Mouse (Mus musculus): Measurements from ENCODE around the gene Gpx1. TPM values are rescaled to one million over a fixed set of nuclear protein-coding genes. Genes with fewer than 3 reads are reported as not detected.

Gene Gpx1
- total and polyA plus RNA-seq, 2 experiments from 2014 or later: 184 to 446 TPM

GRCm38 (mm10) chr9:108379294-108379693 lies 40.6 kb downstream of the Gpx1 start:
- Histone ChIP-seq H3K4me3 (ENCODE audit: low read depth, low read length) (no peak overlapping the region), H3K4me2 (ENCODE audit: low read depth) (no peak overlapping the region), H3K27ac (ENCODE audit: low read depth, low read length) (no peak overlapping the region), H3K9me3 (ENCODE audit: low read length) (no peaks in the 10 kb centered on the region), H3K27me3 (ENCODE audit: insufficient read depth, low read length) (no peaks in the 10 kb centered on the region), H3K9ac (no peak overlapping the region), H3K36me3 (ENCODE audit: insufficient read depth) (peaks cover 78% of the 10 kb centered on the region), H3K4me1 (ENCODE audit: insufficient read depth) (no peaks in the 10 kb centered on the region)
- 78% methylated on average over 4 of the region's 4 CpGs for WGBS
- no peak for TF ChIP-seq CTCF (IDR thresholded peaks at IDR 0.05; ENCODE audit: low read depth)
- ATAC-seq: no peak
- no peak for DNase-seq

GRCm38 (mm10) chr9:108381382-108381781 lies 42.7 kb downstream of the Gpx1 start:
- Histone ChIP-seq H3K4me2 (ENCODE audit: low read depth) (no peak overlapping the region), H3K27me3 (ENCODE audit: insufficient read depth, low read length) (no peaks in the 10 kb centered on the region), H3K4me1 (ENCODE audit: insufficient read depth) (no peaks in the 10 kb centered on the region), H3K36me3 (ENCODE audit: insufficient read depth) (peaks cover 73% of the 10 kb centered on the region), H3K9ac (no peak overlapping the region), H3K27ac (ENCODE audit: low read depth, low read length) (no peak overlapping the region), H3K4me3 (ENCODE audit: low read depth, low read length) (no peak overlapping the region), H3K9me3 (ENCODE audit: low read length) (no peaks in the 10 kb centered on the region)
- WGBS: 97% methylated on average over 9 of the region's 9 CpGs
- no peak for DNase-seq
- ATAC-seq: no peak
- TF ChIP-seq CTCF (IDR thresholded peaks at IDR 0.05; ENCODE audit: low read depth): no peak

- Histone ChIP-seq H3K36me3 (ENCODE audit: insufficient read depth) (peaks cover 84% of the 10 kb centered on the region), H3K4me2 (ENCODE audit: low read depth) (no peak overlapping the region), H3K27me3 (ENCODE audit: insufficient read depth, low read length) (no peaks in the 10 kb centered on the region), H3K9me3 (ENCODE audit: low read length) (no peaks in the 10 kb centered on the region), H3K9ac (no peak overlapping the region), H3K27ac (ENCODE audit: low read depth, low read length) (no peak overlapping the region), H3K4me3 (ENCODE audit: low read depth, low read length) (no peak overlapping the region), H3K4me1 (ENCODE audit: insufficient read depth) (no peaks in the 10 kb centered on the region)
- WGBS: 87% methylated on average over 7 of the region's 7 CpGs
- no peak for DNase-seq
- TF ChIP-seq CTCF (IDR thresholded peaks at IDR 0.05; ENCODE audit: low read depth): no peak
- ATAC-seq: no peak
Observed at GRCm38 (mm10) chr9:108385006-108385405, 46.3 kb downstream of the Gpx1 start.

- peaks cover 82% of the 10 kb centered on the region for H3K36me3 ChIP-seq (ENCODE audit: insufficient read depth)
- DNase-seq (no peak), ATAC-seq (no peak)
- H3K4me1 ChIP-seq (ENCODE audit: insufficient read depth): no peaks in the 10 kb centered on the region
- H3K4me3 ChIP-seq (ENCODE audit: low read depth, low read length): no peak overlapping the region
- WGBS: 87% methylated on average over 4 of the region's 4 CpGs
- no peak overlapping the region for H3K4me2 ChIP-seq (ENCODE audit: low read depth)
- no peaks in the 10 kb centered on the region for H3K9me3 ChIP-seq (ENCODE audit: low read length)
- no peak overlapping the region for H3K9ac ChIP-seq
- H3K27ac ChIP-seq (ENCODE audit: low read depth, low read length): no peak overlapping the region
- no peak for TF ChIP-seq CTCF (IDR thresholded peaks at IDR 0.05; ENCODE audit: low read depth)
- no peaks in the 10 kb centered on the region for H3K27me3 ChIP-seq (ENCODE audit: insufficient read depth, low read length)
Observed at GRCm38 (mm10) chr9:108386816-108387215, 48.1 kb downstream of the Gpx1 start.

- H3K4me2 ChIP-seq (ENCODE audit: low read depth): no peak overlapping the region
Observed at GRCm38 (mm10) chr9:108388601-108389000, 49.9 kb downstream of the Gpx1 start.

GRCm38 (mm10) chr9:108389220-108389619 lies 50.5 kb downstream of the Gpx1 start:
- Histone ChIP-seq H3K36me3 (ENCODE audit: insufficient read depth) (peaks cover 81% of the 10 kb centered on the region), H3K27me3 (ENCODE audit: insufficient read depth, low read length) (no peaks in the 10 kb centered on the region), H3K4me1 (ENCODE audit: insufficient read depth) (no peaks in the 10 kb centered on the region), H3K4me2 (ENCODE audit: low read depth) (no peak overlapping the region), H3K9ac (no peak overlapping the region), H3K27ac (ENCODE audit: low read depth, low read length) (no peak overlapping the region), H3K4me3 (ENCODE audit: low read depth, low read length) (no peak overlapping the region), H3K9me3 (ENCODE audit: low read length) (no peaks in the 10 kb centered on the region)
- WGBS: 79% methylated on average over 6 of the region's 6 CpGs
- DNase-seq (no peak), ATAC-seq (no peak)
- no peak for TF ChIP-seq CTCF (IDR thresholded peaks at IDR 0.05; ENCODE audit: low read depth)

More at GRCm38 (mm10) chr9:108388601-108389000, 49.9 kb downstream of the Gpx1 start:
- Histone ChIP-seq H3K4me1 (ENCODE audit: insufficient read depth) (no peaks in the 10 kb centered on the region), H3K9me3 (ENCODE audit: low read length) (no peaks in the 10 kb centered on the region), H3K27ac (ENCODE audit: low read depth, low read length) (no peak overlapping the region), H3K36me3 (ENCODE audit: insufficient read depth) (peaks cover 84% of the 10 kb centered on the region), H3K9ac (no peak overlapping the region), H3K4me3 (ENCODE audit: low read depth, low read length) (no peak overlapping the region), H3K27me3 (ENCODE audit: insufficient read depth, low read length) (no peaks in the 10 kb centered on the region)
- TF ChIP-seq CTCF (IDR thresholded peaks at IDR 0.05; ENCODE audit: low read depth): no peak
- DNase-seq (no peak), ATAC-seq (no peak)
- WGBS: 83% methylated on average over 10 of the region's 10 CpGs

Other genes with a start within 250 kb of the Gpx1 start
- gene Apeh, start 244.3 kb upstream of the Gpx1 start, total RNA-seq (2014; rRNA removed): 24.5 and 27.9 TPM in 2 replicates
- 28.2 and 30.0 TPM in 2 replicates for gene Apeh, start 244.3 kb upstream of the Gpx1 start, polyA plus RNA-seq (2015; fragmentation: Nextera tagmentation; extraction: Ambion mirVana)
- gene Bsn, start 148.5 kb upstream of the Gpx1 start, total RNA-seq (2014; rRNA removed): 27.4 and 34.1 TPM in 2 replicates
- 3.0 and 5.5 TPM in 2 replicates for gene Bsn, start 148.5 kb upstream of the Gpx1 start, polyA plus RNA-seq (2015; fragmentation: Nextera tagmentation; extraction: Ambion mirVana)
- gene Dag1, start 74.9 kb upstream of the Gpx1 start, total RNA-seq (2014; rRNA removed): 86.9 and 114 TPM in 2 replicates
- 64.3 and 77.4 TPM in 2 replicates for gene Dag1, start 74.9 kb upstream of the Gpx1 start, polyA plus RNA-seq (2015; fragmentation: Nextera tagmentation; extraction: Ambion mirVana)
- 66.6 and 67.7 TPM in 2 replicates for gene Nicn1, start 48.5 kb upstream of the Gpx1 start, total RNA-seq (2014; rRNA removed)
- 115 and 134 TPM in 2 replicates for gene Nicn1, start 48.5 kb upstream of the Gpx1 start, polyA plus RNA-seq (2015; fragmentation: Nextera tagmentation; extraction: Ambion mirVana)
- gene Amt, start 42.0 kb upstream of the Gpx1 start, total RNA-seq (2014; rRNA removed): 25.9 and 32.6 TPM in 2 replicates
- gene Amt, start 42.0 kb upstream of the Gpx1 start, polyA plus RNA-seq (2015; fragmentation: Nextera tagmentation; extraction: Ambion mirVana): 14.6 and 20.1 TPM in 2 replicates
- 119 and 126 TPM in 2 replicates for gene Rhoa, start 32.8 kb upstream of the Gpx1 start, total RNA-seq (2014; rRNA removed)
- gene Rhoa, start 32.8 kb upstream of the Gpx1 start, polyA plus RNA-seq (2015; fragmentation: Nextera tagmentation; extraction: Ambion mirVana): 238 and 271 TPM in 2 replicates
- 47.7 and 50.0 TPM in 2 replicates for gene Tcta, start 32.7 kb upstream of the Gpx1 start, total RNA-seq (2014; rRNA removed)
- gene Tcta, start 32.7 kb upstream of the Gpx1 start, polyA plus RNA-seq (2015; fragmentation: Nextera tagmentation; extraction: Ambion mirVana): 59.2 and 66.2 TPM in 2 replicates
- 112 and 134 TPM in 2 replicates for gene Usp4, start 8.9 kb downstream of the Gpx1 start, total RNA-seq (2014; rRNA removed)
- gene Usp4, start 8.9 kb downstream of the Gpx1 start, polyA plus RNA-seq (2015; fragmentation: Nextera tagmentation; extraction: Ambion mirVana): 93.9 and 112 TPM in 2 replicates
- 2.8 and 4.2 TPM in 2 replicates for gene 1700102P08Rik, start 53.9 kb downstream of the Gpx1 start, total RNA-seq (2014; rRNA removed)
- gene 1700102P08Rik, start 53.9 kb downstream of the Gpx1 start, polyA plus RNA-seq (2015; fragmentation: Nextera tagmentation; extraction: Ambion mirVana): 0.87 and 1.2 TPM in 2 replicates
- gene Ccdc36, start 89.6 kb downstream of the Gpx1 start, total RNA-seq (2014; rRNA removed): 1.8 and 1.9 TPM in 2 replicates
- 1.2 and 1.8 TPM in 2 replicates for gene Ccdc36, start 89.6 kb downstream of the Gpx1 start, polyA plus RNA-seq (2015; fragmentation: Nextera tagmentation; extraction: Ambion mirVana)
- not detected in 2 replicates for gene BC048562, start 97.6 kb downstream of the Gpx1 start, total RNA-seq (2014; rRNA removed)
- not detected in 2 replicates for gene BC048562, start 97.6 kb downstream of the Gpx1 start, polyA plus RNA-seq (2015; fragmentation: Nextera tagmentation; extraction: Ambion mirVana)
- gene Ccdc71, start 121.6 kb downstream of the Gpx1 start, total RNA-seq (2014; rRNA removed): 37.2 and 38.7 TPM in 2 replicates
- 51.6 and 55.8 TPM in 2 replicates for gene Ccdc71, start 121.6 kb downstream of the Gpx1 start, polyA plus RNA-seq (2015; fragmentation: Nextera tagmentation; extraction: Ambion mirVana)
- 68.7 and 95.6 TPM in 2 replicates for gene Klhdc8b, start 122.7 kb downstream of the Gpx1 start, total RNA-seq (2014; rRNA removed)
- 45.5 and 56.5 TPM in 2 replicates for gene Klhdc8b, start 122.7 kb downstream of the Gpx1 start, polyA plus RNA-seq (2015; fragmentation: Nextera tagmentation; extraction: Ambion mirVana)
- 22.5 and 36.3 TPM in 2 replicates for gene Lamb2, start 140.8 kb downstream of the Gpx1 start, total RNA-seq (2014; rRNA removed)
- gene Lamb2, start 140.8 kb downstream of the Gpx1 start, polyA plus RNA-seq (2015; fragmentation: Nextera tagmentation; extraction: Ambion mirVana): 9.1 and 12.5 TPM in 2 replicates
- 90.3 and 97.0 TPM in 2 replicates for gene Usp19, start 151.7 kb downstream of the Gpx1 start, total RNA-seq (2014; rRNA removed)
- gene Usp19, start 151.7 kb downstream of the Gpx1 start, polyA plus RNA-seq (2015; fragmentation: Nextera tagmentation; extraction: Ambion mirVana): 32.2 and 41.5 TPM in 2 replicates
- 121 and 155 TPM in 2 replicates for gene Qars, start 168.8 kb downstream of the Gpx1 start, total RNA-seq (2014; rRNA removed)
- gene Qars, start 168.8 kb downstream of the Gpx1 start, polyA plus RNA-seq (2015; fragmentation: Nextera tagmentation; extraction: Ambion mirVana): 55.1 and 59.5 TPM in 2 replicates
- 206 and 265 TPM in 2 replicates for gene Qrich1, start 177.9 kb downstream of the Gpx1 start, total RNA-seq (2014; rRNA removed)
- 109 and 123 TPM in 2 replicates for gene Qrich1, start 177.9 kb downstream of the Gpx1 start, polyA plus RNA-seq (2015; fragmentation: Nextera tagmentation; extraction: Ambion mirVana)
- gene Impdh2, start 221.4 kb downstream of the Gpx1 start, total RNA-seq (2014; rRNA removed): 115 and 129 TPM in 2 replicates
- 102 and 106 TPM in 2 replicates for gene Impdh2, start 221.4 kb downstream of the Gpx1 start, polyA plus RNA-seq (2015; fragmentation: Nextera tagmentation; extraction: Ambion mirVana)
- gene Ndufaf3, start 228.5 kb downstream of the Gpx1 start, total RNA-seq (2014; rRNA removed): 70.7 and 71.3 TPM in 2 replicates
- 104 and 108 TPM in 2 replicates for gene Ndufaf3, start 228.5 kb downstream of the Gpx1 start, polyA plus RNA-seq (2015; fragmentation: Nextera tagmentation; extraction: Ambion mirVana)
- gene Dalrd3, start 231.0 kb downstream of the Gpx1 start, total RNA-seq (2014; rRNA removed): 99.6 and 115 TPM in 2 replicates
- gene Dalrd3, start 231.0 kb downstream of the Gpx1 start, polyA plus RNA-seq (2015; fragmentation: Nextera tagmentation; extraction: Ambion mirVana): 221 and 261 TPM in 2 replicates
- gene Wdr6, start 239.8 kb downstream of the Gpx1 start, total RNA-seq (2014; rRNA removed): 353 and 511 TPM in 2 replicates
- gene Wdr6, start 239.8 kb downstream of the Gpx1 start, polyA plus RNA-seq (2015; fragmentation: Nextera tagmentation; extraction: Ambion mirVana): 206 and 283 TPM in 2 replicates